Mouse (Mus musculus) fibroblast of lung, adult 2 months (primary cell): Measurements from ENCODE around the gene Pigq.

Experiments used
- DNase-seq: peaks from one replicate; pipeline ENCODE4 v3.0.0-alpha.2; 2011; ENCODE audit warnings: low read depth

Gene Pigq

DNA sequence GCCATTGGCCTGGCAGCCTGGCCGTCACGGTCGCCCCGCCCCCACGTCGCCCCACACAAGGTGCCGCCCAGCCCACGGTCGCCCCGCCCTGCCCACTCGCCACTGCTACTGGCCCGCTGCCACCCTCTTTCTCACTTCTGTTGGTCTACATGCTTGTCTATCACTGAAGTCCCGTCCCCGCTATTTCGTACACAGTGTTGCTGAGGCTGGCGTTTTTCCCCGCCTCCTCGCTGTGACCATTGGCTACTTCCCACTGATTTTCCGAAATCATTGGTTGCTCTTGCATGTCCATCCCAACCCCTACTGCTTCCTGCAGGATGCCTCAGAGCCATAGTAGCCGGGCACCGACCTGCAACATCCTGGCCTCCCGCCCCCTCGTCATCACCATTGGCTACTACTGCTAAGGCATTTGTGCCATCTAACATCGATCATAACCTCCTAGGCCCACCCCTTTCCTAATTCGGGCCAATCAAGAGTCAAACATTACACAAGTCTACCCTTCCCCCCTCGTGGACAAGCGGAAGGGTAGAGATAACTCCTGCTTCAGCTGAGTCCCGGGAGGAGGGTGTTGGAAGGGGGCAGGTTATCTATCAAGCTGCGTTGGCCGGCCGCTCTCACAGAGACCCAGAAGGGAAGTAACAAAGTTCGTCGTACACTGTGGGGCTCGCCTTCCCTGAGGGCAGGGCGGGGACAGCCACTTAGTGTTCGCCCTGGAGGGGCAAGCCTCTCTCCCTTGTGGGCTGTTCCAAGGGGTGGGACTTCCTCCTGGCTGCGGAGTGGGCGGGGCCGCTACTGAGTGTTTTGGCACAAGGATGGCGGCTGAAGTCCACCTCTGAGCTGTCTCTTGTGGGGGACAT is 24.7 kb downstream of the Pigq start:
- peak; percentile 100 for DNase-seq

- DNase-seq = no peak
Observed at GRCm38 (mm10) chr17:25919144-25919785, 25.5 kb downstream of the Pigq start, which contains the start of gene Rab40c. Gene Rab40c, minus strand, starts transcription at chr17:25919727.

DNA sequence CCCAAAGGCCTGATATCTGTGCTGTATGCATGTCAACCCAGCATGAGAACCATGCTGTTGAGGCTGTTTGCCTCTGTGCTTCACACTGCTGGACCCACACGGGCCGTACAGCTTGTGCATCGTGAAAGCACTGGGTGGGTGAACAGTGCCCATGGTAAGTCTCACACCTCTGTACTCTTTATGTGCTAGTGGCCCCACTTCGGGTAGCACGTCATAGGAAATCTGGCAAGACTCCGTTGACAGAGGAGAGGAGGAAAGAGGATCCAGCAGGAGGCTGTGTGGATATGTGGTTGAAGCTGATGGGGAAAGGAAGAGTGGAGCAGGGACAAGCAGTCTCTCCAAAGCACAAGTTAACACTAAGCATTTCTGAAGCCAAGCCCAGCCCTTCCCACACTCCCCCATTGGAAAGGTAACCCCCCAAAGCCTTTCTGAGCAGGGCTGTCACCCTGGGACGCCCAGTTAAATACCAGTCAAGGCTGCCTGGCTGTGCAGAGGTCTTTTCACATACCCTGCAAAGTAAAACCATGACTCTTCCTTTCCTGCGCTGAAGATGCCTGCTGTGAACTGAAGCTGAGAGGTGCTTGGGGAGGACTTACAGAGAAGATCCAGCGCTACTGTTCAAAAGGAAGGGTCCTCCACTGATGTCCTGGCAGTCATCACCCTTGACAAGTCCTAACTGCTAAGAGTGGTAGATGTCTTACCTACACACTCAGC is 26.5 kb downstream of the Pigq start:
- no peak for DNase-seq

GRCm38 (mm10) chr17:25916931-25917647 is 27.6 kb downstream of the Pigq start:
- DNase-seq = no peak

DNA sequence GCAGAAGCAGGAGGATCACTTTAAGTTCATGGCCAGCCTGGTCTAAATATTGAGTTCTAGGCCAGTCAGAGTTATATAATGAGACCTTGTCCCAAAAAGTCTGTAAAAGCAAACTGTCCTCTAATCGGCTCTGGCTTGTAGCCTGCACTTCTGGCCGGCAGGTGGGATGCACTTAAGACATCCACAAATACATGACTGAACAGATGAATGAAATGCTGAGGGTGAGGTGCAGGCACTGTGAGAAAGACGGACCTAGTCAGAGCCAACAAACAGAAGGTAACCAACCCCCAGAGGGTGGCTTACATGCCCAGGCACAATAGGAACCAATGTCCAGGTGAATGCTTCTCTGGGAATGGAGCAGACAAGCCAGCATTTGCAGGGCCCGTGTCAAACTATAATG is 30.4 kb downstream of the Pigq start:
- DNase-seq = no peak

- DNase-seq = no peak
Observed at GRCm38 (mm10) chr17:25913877-25914275, 30.9 kb downstream of the Pigq start.

- DNase-seq = no peak
Observed at GRCm38 (mm10) chr17:25913186-25913876, 31.4 kb downstream of the Pigq start.

GRCm38 (mm10) chr17:25911816-25912215 is 32.9 kb downstream of the Pigq start:
- DNase-seq = no peak

GRCm38 (mm10) chr17:25907640-25908039 is 37.1 kb downstream of the Pigq start:
- DNase-seq = no peak

DNA sequence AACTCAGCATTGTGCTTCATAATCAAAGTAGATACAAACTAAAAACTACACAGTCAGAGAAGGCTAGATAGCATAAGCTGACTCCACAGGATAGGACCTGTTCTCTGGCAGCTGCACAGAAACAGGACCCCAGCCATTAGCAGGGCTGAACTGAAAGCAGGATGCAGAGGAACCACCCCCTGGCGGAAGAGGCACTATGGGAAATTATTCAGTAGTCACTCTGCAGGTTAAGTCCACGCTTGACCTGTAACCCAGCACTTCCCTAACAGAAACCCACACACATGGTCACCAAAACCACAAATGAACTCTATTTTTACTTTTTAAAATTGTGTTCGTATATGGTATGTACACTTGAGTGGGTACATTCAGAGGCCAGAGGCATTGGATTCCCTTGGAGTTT is 41.7 kb downstream of the Pigq start:
- no peak for DNase-seq

- no peak for DNase-seq
Observed at GRCm38 (mm10) chr17:25900193-25900592, 44.5 kb downstream of the Pigq start.

GRCm38 (mm10) chr17:25895891-25896290 is 48.8 kb downstream of the Pigq start:
- DNase-seq = no peak

DNA sequence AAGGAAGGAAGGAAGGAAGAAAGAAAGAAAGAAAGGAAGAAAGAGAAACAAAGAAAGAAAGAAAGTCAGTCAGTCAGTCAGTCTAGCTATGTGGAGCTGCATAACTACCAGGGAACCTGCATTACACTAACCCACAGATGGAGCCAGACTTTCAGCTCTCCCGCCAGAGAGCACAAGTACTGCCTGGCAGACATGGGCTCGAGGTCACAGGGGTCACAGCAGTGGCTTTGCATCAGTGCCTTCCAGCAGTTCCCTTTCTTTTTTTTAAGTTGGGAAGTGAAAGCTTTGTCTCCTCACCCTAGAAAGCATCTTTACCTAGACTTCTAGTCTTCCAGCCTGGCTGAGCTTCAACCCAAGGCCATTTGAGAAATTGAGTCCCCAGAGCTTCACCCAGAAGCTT is 49.3 kb downstream of the Pigq start:
- no peak for DNase-seq

DNA sequence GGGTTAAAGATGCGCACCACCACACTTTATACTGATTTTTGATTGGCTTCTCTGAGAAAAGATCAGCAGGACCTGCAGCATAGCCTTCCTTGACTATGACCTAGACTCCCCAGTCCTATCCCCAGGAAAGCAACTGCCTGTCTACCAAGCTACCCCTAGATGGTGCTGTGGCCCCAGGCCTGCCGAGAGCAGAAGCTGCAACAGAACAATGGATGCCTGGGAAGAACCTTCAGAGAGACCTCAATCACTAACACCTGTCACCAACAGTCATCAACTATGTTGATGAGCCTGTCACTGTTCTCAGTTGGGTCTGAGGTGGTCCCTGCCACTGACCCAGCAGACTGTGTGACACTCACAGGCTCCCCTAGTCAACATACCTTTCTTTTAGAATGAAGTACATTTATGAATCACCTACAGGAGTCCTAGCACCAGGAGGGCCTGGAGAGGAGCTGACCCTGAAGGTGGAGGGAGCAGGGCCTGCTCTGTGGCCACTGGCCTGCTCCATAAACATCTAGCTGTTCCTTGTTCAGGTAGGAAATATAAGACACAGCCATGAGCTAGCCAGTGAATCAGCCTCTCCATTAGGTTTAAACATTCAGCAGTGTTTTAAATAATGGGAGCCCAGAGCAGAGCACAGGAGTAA is 50.6 kb downstream of the Pigq start:
- DNase-seq = no peak

- DNase-seq = no peak
Observed at GRCm38 (mm10) chr17:25888837-25889236, 55.9 kb downstream of the Pigq start.

DNA sequence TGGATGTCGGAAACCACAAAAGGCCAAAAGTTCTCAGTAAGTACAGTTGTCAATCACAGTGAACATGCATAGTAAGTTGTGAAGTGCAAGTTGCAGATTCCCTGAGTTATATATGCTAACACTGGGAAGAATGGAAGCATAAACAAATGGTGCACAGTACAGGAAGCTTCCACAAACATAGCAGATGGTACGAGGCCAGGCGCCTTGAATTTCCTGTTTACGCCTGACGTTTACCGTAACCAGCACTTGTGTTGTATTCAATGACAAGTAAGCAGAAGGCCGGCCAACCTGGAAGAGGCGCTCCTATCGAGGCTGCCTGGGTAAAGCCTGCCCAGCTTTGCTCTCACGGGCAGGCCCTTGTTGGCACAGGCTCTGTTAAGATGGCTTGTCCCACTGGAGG is 57.3 kb downstream of the Pigq start:
- DNase-seq = no peak

GRCm38 (mm10) chr17:25886806-25887205 is 57.9 kb downstream of the Pigq start:
- DNase-seq = no peak

- no peak for DNase-seq
Observed at GRCm38 (mm10) chr17:25885636-25886035, 59.1 kb downstream of the Pigq start.

DNA sequence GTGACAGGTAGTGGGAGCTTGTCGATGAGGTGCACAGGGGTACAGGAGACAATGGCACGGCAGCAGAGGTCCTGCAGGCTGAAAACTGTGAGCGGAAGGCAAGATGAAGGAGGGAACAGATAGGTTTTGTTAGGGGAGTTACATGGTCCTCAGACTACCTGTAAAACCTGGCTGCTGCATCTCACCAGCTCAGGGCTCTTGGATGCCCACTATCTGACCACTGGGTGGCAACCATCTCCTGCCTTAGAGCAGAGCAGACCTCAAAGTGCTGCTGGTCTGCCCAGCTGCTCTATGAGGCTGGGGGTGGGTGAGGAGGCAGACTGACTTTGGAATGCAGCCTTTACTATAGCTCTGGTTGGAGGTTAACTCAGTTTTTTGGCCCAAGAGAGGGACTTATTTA is 60.9 kb downstream of the Pigq start:
- no peak for DNase-seq

DNA sequence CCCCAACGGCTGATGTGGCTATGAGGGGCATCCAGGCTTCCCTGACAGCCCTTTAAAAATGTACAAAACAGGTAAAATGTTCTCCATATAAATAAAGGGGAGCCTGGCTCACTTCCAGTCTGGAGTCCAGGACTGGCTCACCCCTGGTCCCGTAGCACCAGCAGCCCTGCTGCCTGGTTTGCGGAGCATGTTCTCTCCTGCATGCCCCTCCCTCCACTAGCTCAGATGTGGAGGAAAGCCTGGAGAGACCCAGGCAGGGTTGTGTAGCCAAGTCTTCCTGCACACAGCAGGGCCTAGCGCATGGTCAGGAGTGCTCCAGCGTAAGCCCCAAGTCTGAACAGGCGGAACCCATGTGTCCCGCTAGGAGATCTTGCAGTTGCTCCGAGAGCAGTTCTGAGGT is 61.5 kb downstream of the Pigq start:
- DNase-seq = no peak

- no peak for DNase-seq
Observed at GRCm38 (mm10) chr17:25882306-25882705, 62.4 kb downstream of the Pigq start.
